Mouse (Mus musculus): ENCODE data around the gene Auts2.

Gene Auts2

DNA sequence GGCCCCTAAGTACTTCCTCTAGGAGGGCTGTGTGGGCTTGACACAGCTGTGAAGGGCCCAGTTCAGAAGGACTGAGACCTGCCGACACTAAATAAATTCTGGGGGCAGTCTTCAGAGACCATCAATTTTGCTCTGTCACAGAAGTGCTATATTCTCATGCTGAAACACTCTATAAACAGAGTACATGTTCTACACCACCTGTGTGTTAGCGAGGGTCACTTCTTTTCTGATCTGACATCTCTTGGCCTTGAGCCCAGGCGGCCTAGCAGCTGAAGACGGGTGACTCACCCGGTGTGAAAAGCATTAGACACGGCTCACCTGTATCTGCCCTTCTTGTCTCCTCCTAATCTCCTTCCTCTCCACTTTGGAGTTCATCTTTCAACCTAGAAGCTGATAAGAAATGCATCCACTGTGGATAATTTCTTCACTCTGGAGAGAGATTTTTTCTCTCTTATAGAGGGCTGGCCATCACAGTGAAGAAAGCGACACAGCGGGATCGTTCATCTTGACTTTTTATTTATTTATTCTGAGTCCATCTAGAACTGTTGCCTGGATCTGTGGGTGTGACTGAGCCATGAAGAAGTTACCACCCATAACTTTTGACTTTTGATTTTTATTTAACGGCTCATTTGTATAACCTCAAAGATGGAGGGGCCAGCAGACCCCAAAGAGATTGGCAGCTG lies 469.3 kb downstream of the Auts2 start:
- no peak for DNase-seq

DNA sequence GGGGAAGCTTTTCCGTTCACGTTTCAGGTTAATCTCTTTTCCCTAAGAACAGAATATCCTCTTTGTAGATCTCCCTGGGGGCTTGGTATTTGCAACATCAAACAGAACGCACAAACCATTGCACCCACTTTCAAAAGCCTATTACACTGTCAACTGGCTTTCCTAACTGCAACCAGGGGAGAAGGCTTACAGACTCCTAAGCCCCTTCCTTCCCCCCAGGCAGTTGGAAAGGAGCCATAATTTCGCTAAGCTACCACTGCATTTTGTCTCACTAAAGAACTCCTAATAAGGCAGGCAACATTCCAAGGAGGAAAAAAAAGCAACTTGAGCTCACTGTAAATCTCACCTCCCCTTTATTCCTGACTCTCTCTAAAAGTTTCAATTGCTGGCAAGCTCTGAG lies 470.8 kb downstream of the Auts2 start:
- no peak for DNase-seq

DNA sequence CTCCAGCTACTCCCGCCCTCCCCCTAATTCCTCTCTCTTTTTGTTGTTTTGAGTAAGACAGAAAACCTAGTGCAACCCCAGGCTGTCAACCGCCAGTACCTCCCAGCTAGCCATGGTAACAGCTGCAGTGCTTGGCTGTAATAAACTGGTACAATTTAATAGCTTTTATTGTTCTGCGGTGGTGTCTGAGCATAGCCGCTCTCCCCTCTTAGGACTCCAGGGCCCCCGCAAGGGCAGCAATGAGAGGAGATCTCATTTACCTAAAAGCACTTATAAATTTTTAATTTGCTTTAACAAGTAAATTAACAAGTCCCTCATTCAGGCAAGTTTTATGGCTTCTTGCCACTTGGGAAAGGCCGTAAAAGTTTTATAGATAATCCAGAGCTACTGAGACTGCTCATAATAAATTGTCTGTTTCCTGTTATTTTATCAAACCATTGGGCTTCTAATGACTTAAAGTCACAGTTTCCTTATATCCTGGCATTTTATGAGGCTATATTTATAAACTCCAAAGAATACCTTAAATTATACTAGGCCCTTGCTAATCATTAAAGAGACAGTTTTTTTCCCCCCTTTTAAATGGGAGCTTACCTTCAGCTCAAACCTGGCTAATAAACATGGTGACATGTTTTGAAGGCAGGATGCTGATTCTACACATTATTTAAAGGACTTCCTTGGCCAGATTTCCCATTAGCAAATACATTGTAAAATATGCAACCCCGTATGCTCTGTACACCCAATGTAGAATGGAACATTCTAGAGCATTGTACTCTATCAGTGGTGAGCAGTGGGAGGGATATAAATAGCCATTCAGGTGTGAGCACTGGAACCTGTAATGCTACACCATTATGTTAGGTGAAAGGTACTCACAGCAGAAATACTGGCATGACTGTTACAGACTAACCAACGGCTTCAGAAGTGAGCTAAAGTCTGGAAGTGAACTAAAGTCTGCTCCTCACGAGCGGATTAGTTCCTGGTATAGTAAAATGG lies 475.1 kb downstream of the Auts2 start:
- no peak for DNase-seq

DNA sequence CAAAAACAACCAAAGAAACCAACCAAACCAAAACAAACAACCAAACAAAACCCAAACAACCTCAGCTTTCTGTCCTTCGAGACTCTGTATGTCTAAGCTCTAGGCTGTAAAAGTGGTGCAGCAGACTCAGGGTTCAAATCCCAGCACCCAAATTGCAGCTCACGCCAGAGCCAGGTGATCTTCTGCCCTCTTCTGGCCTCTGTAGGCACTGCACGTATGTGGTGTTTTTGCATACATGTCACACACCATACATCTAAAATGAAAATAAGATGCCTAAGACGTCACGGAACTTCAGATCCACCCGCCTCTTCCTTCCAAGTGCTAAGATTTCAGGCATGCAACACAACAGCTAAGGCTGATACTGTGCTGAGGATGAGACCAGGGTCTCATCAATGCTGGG lies 483.0 kb downstream of the Auts2 start:
- no peak for DNase-seq

DNA sequence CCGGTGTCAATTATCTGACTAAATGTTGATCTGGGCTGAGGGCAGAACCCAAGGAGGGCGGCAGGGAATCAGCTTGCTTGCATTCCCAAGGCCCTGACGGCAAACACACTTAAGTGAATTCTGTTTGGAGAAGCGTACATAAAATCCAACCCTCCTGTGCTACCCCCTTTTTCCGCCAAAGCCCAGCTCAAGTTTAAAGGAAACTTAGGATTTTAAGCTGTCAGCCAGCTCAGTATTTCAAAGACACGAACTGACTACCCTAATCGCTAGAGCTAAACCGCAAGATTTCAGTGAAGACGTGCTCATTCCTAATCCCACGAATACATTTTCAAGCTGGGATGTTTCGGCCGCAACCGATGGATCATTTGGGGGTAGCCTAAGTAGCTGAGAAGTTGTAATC lies 490.5 kb downstream of the Auts2 start:
- DNase-seq, result no peak

DNA sequence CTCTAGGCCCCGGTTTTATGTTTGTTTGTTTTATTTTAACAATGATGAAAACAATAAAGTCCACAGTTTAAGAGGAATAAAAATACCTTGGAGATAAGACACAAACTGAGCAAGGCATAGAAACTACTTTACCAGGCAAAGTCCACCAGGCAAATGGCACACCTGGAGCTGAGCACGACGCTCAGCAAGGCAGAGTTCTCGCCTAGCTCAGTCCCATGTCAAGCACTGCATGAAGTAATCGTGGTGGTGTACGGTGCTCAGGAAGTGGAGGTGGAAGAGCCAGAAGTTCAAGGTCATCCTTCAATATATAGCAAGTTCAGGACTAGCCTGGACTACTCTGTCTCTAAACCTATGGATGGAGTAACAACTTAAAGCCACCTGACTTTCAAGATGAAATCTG lies 503.6 kb downstream of the Auts2 start:
- no peak for DNase-seq

DNA sequence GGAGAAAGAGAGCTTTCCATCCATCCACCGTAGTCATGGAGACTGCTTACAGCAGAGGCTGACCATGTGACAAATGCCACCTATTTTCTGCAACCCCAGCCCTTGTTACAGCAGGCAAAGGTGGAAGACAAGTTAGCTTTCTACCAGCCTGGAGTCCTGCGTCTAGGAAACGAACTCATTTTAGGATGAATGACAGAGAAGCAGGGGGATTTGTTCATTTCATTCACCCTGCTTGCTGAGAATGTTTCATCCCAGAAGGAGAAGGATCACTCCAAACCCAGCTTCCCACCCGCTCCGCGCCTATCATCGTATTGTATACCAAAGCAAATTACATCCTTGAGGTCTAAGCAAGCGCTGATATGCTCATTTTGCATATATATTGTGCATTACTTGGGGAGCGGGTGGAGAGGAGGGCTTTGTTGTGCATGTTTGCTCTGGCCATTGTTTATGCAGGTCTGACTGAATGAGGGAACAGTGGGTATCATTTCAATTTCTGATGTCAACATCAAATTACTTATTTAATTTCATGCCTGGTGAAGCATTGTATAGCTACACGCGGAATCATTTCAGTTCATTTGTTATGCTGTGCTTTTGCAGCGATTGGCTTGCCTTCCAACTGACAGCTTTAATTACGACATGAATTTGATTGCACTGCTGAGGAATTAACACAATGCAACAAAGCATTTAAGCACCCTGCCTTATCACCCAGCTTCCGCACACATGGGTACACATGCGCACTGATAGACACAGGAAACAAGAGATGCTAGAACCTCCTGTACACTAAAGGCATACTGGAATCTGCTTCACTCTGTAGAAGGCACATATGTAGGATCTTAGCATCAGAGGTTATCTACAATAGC lies 509.4 kb downstream of the Auts2 start:
- DNase-seq, result no peak

DNA sequence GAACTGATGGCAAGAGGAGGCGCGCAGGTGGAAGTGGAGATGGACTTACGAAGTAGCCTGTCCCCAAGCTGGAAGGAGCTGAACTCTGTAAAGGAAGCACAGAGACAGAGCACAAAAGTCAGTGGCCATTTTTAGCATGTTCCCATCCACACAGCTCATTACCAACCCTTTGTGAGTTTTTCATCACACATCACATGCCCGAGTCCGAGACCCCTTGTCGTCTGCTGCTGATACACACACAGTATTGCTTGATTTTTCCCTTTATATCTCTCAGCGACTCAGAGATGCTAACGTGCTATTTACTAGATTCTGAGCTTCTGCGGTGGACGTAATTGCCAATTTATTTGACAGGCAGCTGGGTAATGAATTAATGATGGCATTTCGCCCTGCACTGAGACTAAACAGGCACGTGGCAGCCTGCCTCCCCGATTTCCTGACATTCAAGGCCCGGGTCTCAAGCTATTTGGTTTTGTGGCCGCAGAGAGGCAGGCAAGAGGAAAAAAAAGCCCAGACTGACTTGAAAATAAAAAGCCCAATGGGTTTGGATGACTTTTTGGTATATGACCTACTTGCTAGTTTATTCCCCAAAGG lies 512.1 kb downstream of the Auts2 start:
- DNase-seq, result no peak

DNA sequence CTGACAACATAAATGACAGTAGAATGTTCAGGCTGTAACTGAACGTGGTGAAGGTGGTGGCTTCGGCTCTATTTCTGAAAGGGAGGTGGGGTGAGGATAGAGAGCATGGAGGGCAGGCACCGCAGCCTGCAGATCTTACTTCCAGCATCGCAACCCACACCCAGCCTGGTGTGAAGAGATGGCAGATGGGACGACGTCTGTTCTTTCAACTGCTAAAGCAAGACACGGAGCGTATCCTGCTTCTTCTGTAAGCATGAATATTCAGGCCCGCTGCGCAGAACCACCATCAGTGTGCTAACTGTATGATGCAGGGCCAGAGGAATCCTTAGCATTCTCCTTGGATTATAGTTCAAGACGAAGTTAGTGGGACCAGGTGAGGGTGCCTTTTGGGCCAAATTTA lies 513.5 kb downstream of the Auts2 start:
- DNase-seq, result peak; percentile 83

DNA sequence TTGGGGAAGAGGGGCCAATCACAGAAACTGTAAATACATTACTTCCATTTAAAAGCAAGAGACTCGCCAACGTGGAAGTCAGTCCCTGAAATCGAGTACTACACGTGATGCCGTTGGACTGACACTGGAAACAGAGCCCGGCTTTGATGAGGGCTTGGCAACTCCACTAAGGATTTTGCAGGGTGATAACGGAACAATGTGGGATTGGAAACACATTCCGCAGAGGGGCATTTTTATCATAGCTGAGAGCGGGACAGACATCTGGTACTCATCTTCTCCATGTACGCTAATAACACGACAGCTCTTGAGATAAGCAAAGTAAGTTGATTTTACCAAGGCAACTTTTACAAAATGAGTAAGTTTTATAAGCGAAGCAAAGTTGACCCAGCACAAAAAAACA lies 514.1 kb downstream of the Auts2 start:
- DNase-seq, result no peak

DNA sequence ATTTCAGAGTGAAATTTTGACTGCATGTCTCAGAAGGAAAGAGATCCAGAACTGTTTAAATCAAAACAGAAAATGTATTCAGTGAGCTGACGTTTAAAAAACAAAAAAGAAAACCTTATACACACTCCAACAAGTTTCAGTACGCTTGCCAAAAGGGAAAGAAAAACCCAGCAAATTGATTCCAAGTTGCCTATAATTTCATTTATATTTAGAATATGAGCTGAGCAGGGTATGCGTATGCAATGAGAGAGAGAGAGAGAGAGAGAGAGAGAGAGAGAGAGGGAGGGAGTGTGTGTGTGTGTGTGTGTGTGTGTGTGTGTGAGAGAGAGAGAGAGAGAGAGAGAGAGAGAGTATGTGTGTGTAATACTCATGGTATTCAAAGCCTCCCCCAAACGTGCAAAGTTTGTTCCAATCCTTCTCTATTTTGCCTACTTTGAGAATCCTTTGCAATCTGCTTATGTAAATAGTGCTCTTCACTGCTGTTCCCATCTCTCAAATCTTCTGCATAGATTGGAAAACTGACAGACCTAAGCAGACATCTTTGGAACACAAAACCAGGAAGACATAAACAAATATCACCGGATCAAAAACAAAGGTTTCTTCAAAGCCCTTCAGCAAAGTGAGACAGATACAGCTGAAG lies 515.2 kb downstream of the Auts2 start:
- DNase-seq, result no peak

DNA sequence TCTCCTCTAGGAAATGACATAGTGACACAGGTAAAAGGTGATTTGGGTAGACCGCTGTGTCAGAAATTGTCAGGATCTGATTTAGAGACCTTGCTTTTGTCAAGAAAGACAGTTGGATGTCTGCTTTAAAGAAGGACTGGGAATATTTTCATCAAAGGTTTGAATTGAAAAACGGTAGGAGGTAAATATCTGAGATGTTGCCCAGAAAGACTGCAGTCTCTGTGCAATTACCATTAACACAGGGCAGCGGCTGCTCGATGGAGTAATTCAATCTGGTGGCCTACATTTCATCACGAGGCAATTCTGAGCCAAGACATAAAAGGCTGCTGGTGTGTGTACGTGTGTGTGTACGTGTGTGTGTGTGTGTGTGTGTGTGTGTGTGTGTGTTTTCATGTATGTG lies 529.8 kb downstream of the Auts2 start:
- no peak for DNase-seq

DNA sequence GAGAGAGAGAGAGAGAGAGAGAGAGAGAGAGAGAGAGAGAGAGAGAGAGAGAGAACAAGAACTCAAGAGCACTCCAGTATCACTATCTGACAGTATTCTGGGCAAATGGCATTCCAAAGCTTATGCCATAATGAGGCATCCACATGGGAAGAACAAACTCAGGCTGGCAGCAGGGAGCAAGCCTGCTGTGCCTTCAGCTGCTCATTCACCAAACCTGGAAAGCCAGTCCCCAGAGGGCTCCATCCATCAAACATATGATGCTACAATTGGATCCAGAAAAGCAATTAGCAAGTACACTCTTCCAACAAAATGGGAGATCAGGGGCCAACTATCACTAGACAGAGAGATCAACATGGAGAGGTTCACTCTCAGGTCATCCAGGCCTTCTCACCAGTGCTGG lies 531.3 kb downstream of the Auts2 start:
- no peak for DNase-seq

DNA sequence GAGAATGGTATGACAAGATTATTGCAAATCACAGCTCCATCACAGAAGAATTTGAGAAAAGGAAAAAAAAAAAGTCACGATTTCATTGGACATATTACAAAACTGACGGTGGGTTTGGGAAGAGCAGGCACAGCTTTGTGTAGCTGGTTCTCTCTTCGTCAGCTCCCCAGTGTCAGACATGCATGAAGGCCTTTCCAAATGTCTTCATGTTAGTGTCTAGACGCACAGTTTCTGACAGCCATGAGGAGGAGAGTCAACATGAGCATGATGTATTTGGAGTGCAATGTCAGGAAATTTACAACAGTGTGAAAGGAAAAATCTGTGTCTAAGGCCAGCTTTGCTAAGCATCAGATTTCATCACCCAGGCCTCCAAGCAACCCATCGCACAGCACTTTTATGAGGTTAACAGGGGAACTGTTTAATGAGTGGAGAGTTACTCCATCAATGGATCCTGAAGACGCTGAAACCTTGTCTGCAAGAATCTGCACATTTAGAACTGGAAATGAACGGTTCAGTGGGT lies 534.4 kb downstream of the Auts2 start:
- no peak for DNase-seq

DNA sequence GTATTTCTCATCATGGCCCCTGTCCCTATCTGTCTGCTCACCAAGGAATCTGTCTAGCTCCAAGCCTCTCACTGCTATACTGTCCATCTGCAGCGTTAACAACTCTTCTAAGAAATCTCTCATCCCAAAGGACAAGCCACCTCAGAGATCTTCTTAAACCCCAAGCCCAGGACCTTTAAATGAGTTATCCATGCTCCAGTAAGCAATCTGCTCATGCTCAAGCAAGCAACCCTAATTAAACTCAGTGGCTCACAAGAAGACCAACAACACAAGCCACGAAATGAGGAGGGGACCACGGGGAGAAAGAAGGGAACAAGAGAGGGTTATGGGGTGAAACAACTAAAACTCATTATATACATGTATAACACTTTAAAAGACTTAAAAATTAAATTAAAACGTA lies 535.2 kb downstream of the Auts2 start:
- DNase-seq, result no peak

DNA sequence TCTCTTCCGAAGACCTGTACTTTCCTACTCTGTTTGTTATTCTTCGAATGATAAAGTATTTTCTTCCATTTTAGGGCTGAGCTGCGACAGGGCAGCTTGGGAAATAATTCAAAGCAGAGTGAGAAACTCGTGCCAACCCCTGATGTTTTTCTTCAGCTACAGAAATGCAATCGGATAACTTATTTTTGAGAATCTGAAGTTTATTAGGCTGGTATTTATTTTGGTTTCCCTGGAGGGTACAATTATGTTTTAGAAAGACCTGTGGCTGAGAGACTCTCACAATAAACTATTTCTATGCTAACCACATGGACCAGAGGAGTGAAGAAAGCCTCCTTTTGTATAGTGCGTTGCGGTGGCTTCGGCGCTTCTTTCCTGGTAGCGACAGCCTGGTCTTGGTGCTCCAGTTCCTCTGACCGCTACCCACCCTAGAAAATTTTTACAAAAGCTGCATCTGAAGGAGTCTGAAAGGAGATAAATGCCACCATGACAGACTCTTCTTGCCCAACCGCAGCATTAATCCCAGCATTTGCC lies 550.4 kb downstream of the Auts2 start:
- no peak for DNase-seq

DNA sequence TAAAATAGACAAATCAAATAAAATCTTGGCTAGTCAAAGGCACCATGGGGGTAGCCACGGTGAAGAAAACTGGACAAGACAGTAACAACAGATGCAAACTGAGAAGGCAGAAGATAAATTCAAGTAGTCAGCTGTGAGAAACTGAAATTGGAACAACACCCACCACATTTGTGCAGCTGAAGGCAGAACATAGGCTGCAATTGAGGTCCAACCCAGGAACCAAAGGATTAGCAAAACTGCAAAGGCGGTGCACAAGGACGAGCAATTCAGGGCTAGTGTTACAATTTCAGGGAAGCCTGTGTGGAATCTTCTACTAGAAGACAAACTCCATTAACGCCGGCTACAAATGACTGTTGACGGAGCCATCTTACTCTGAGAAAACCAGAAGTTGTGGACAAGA lies 550.9 kb downstream of the Auts2 start:
- DNase-seq, result no peak

DNA sequence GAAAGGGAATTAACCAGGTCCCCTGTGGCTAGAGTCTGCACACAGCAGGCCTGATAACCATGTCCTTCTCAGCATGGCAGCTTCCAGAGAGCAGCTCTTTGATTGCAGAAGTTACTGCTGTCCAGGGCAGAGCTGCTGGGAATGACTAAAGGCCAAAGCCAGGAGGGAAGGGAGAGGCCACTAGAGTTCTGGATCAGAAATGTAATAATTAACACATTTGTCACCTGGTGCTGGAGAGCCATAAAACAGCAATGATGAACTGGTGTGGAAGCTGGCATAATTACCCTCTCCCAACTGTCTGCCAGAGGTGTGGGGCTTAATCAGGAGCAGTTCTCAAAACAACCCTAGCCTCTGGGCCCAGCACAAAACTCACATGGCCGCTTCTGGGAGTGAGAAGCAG lies 552.6 kb downstream of the Auts2 start:
- DNase-seq, result no peak

DNA sequence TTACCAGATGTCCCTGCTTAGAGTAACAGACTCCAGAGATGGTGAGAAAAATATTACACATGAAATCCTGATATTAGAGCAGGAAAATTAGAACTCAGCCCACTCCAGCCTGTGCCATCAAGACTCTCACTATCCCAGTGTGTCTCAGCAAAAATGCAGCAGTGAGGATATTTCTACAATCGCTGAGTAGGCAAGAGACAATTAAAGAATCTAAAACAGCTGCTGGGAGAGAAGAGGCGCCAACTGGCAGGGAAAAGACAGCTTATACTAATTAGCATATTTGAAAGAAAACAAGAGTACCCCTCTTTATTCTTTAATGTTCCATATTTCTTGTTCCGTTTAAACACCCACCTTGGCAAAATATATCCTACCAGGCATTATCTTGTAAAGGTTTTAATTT lies 561.7 kb downstream of the Auts2 start:
- no peak for DNase-seq

DNA sequence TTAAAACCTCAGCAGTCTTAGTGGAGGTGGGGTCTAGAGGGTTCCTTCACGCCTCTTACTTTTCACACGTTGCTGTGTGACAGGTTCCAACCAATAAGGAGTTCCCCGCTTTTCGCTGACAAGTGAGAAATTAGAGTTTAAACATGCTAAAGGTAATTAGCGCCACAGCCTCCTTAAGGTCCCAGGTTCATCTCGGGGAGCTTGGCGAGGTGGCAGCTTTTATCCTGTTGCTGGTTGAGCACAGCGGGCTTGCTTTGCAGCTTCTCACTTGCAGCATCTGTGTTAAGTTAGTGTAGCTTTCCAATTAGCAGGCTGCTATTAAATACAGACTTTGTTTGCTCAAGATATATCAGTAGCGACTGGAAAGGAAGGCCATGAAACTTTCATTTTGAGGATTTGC lies 564.2 kb downstream of the Auts2 start:
- DNase-seq, result no peak

DNA sequence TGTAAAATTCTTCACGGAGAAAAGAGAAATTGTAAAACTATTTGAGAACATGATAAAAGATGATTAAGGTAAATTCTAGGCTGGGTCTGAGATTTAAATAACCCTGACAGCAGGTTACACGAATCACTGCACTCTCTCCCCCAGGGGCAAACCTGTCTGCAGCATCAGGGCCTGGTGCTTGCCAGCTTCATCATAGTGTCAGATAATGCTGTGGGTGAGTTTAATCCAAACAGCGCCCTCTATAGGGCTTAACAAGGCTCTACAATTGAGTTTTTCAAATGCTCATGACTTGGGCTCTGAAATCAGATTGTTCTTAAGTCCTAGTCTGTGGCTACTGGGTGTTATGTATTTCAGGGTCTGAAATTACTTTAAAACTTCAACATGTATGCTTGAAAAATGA lies 565.6 kb downstream of the Auts2 start:
- DNase-seq, result no peak

DNA sequence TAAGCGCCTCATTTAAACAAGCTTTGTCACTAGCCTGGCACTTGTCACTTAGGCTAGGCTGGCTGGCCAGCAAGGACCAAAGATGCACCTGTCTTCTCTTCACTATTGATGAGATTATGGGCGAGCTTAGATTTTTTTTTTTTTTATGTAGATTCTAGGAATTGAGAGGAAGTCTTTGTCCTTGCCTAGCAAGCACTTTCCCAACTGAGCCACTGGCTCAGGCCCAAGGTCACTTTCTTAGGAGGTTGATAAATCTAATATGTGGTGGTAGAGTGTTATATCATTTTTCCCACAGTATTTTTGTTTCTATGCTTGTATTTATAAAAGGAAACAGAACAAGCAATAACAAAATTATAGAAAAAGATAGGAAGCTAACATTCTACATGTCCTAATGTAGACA lies 571.2 kb downstream of the Auts2 start:
- no peak for DNase-seq
